Mouse (Mus musculus): Measurements from ENCODE around the gene E2f6.

E2f6 gene

GRCm38 (mm10) chr12:16876667-16877066 lies 65.9 kb downstream of the E2f6 start:
- DNase-seq, result no peak

GRCm38 (mm10) chr12:16877141-16877540 lies 66.4 kb downstream of the E2f6 start:
- peak; percentile 45 for DNase-seq

GRCm38 (mm10) chr12:16877679-16878078 lies 66.9 kb downstream of the E2f6 start:
- DNase-seq, result no peak

GRCm38 (mm10) chr12:16879369-16879768 lies 68.6 kb downstream of the E2f6 start:
- no peak for DNase-seq

GRCm38 (mm10) chr12:16880077-16880476 lies 69.3 kb downstream of the E2f6 start:
- no peak for DNase-seq

GRCm38 (mm10) chr12:16882442-16882841 lies 71.7 kb downstream of the E2f6 start:
- DNase-seq, result no peak

- DNase-seq, result no peak
Observed at GRCm38 (mm10) chr12:16883111-16883510, 72.3 kb downstream of the E2f6 start.

- DNase-seq, result no peak
Observed at GRCm38 (mm10) chr12:16884534-16884933, 73.8 kb downstream of the E2f6 start.

GRCm38 (mm10) chr12:16886354-16886753 lies 75.6 kb downstream of the E2f6 start:
- DNase-seq, result no peak

All from lung, postnatal 10 days (tissue).